Mouse (Mus musculus): ENCODE measurements at regions not wholly inside any gene's neighbourhood (a gene's known extent, or its start where the extent isn't known, plus 50 kb on each side); places are given as distances from the start of the nearest gene placed in this dataset.
A peak's percentile ranks its signal among the peaks of the same experiment; 100 is the strongest.

GRCm38 (mm10) chr2:160011421-160011820 lies 322.5 kb downstream of the Gm826 start:
- intact Hi-C loops (cut with DNase I) = no loop called here
- no peak for DNase-seq (ENCODE audit: low spot score)

GRCm38 (mm10) chr2:160002695-160003094 lies 331.3 kb downstream of the Gm826 start:
- DNase-seq (ENCODE audit: low spot score) = peak; percentile 5
- intact Hi-C loops (cut with DNase I) = loop anchor here (10.0 kb wide), 1 partner anchor 948 kb away; no protein-coding TSS in a partner anchor

GRCm38 (mm10) chr2:160000449-160000848 lies 333.5 kb downstream of the Gm826 start:
- no peak for DNase-seq (ENCODE audit: low spot score)
- intact Hi-C loops (cut with DNase I) = loop anchor here (10.0 kb wide), 1 partner anchor 946 kb away; no protein-coding TSS in a partner anchor

- peak; percentile 6 for DNase-seq (ENCODE audit: low spot score)
- intact Hi-C loops (cut with DNase I) = no loop called here
Measured at GRCm38 (mm10) chr2:159997395-159997794, 336.6 kb downstream of the Gm826 start.

GRCm38 (mm10) chr2:159994490-159994889 lies 339.5 kb downstream of the Gm826 start:
- DNase-seq (ENCODE audit: low spot score) = no peak
- intact Hi-C loops (cut with DNase I) = no loop called here

GRCm38 (mm10) chr2:159986719-159987118 lies 347.2 kb downstream of the Gm826 start:
- intact Hi-C loops (cut with DNase I) = no loop called here
- no peak for DNase-seq (ENCODE audit: low spot score)

- intact Hi-C loops (cut with DNase I) = no loop called here
- no peak for DNase-seq (ENCODE audit: low spot score)
Measured at GRCm38 (mm10) chr2:159981694-159982093, 352.3 kb downstream of the Gm826 start.

- no peak for DNase-seq (ENCODE audit: low spot score)
- intact Hi-C loops (cut with DNase I) = no loop called here
Measured at GRCm38 (mm10) chr2:159950369-159950768, 383.6 kb downstream of the Gm826 start.

GRCm38 (mm10) chr2:159949046-159949445 lies 384.9 kb downstream of the Gm826 start:
- DNase-seq (ENCODE audit: low spot score) = no peak
- intact Hi-C loops (cut with DNase I) = no loop called here

- intact Hi-C loops (cut with DNase I) = no loop called here
- no peak for DNase-seq (ENCODE audit: low spot score)
Measured at GRCm38 (mm10) chr2:159930744-159931143, 403.2 kb downstream of the Gm826 start.

- DNase-seq (ENCODE audit: low spot score) = no peak
- intact Hi-C loops (cut with DNase I) = no loop called here
Measured at GRCm38 (mm10) chr2:159889701-159890100, 444.3 kb downstream of the Gm826 start.

GRCm38 (mm10) chr2:159884773-159885459 lies 449.0 kb downstream of the Gm826 start:
- no peak for DNase-seq (ENCODE audit: low spot score)
- intact Hi-C loops (cut with DNase I) = no loop called here

- DNase-seq (ENCODE audit: low spot score) = no peak
- intact Hi-C loops (cut with DNase I) = no loop called here
Measured at GRCm38 (mm10) chr2:159866981-159867380, 467.0 kb downstream of the Gm826 start.

- intact Hi-C loops (cut with DNase I) = no loop called here
- DNase-seq (ENCODE audit: low spot score) = no peak
Measured at GRCm38 (mm10) chr2:159866391-159866790, 467.6 kb downstream of the Gm826 start.

GRCm38 (mm10) chr2:159863185-159863584 lies 470.8 kb downstream of the Gm826 start:
- intact Hi-C loops (cut with DNase I) = no loop called here
- DNase-seq (ENCODE audit: low spot score) = no peak

GRCm38 (mm10) chr2:159853891-159854665 lies 479.9 kb downstream of the Gm826 start:
- peak; percentile 49 for DNase-seq (ENCODE audit: low spot score)

GRCm38 (mm10) chr2:159852959-159853358 lies 481.0 kb downstream of the Gm826 start:
- intact Hi-C loops (cut with DNase I) = no loop called here
- no peak for DNase-seq (ENCODE audit: low spot score)

More at GRCm38 (mm10) chr2:159853891-159854665, 479.9 kb downstream of the Gm826 start:
- intact Hi-C loops (cut with DNase I) = no loop called here

GRCm38 (mm10) chr2:159832488-159833113 lies 501.4 kb downstream of the Gm826 start:
- DNase-seq (ENCODE audit: low spot score) = no peak
- intact Hi-C loops (cut with DNase I) = no loop called here

- DNase-seq (ENCODE audit: low spot score) = peak; percentile 6
- intact Hi-C loops (cut with DNase I) = no loop called here
Measured at GRCm38 (mm10) chr2:159826417-159826816, 507.5 kb downstream of the Gm826 start.

- intact Hi-C loops (cut with DNase I) = no loop called here
- no peak for DNase-seq (ENCODE audit: low spot score)
Measured at GRCm38 (mm10) chr2:159818556-159818955, 515.4 kb downstream of the Gm826 start.

- intact Hi-C loops (cut with DNase I) = no loop called here
Measured at GRCm38 (mm10) chr2:159816344-159816743, 517.6 kb downstream of the Gm826 start.

More at GRCm38 (mm10) chr2:159816344-159816743, 517.6 kb downstream of the Gm826 start:
- DNase-seq (ENCODE audit: low spot score) = no peak
